Mouse (Mus musculus) liver, embryonic 12.5 days (tissue): Measurements from ENCODE around the gene Lalba. TPM values are rescaled to one million over a fixed set of nuclear protein-coding genes. Genes with fewer than 3 reads are reported as not detected.
"Not testable (repeated sequence)": the region's sequence is repeated elsewhere in the genome, so short reads cannot be mapped to it uniquely, and the experiment has no call there.

Experiments used
- ATAC-seq: fragments of 200-750 bp; cut with Nextera tagmentation; 2 replicates; pipeline ENCODE4 v1.8.0; 2017; ENCODE audit warnings: moderate number of reproducible peaks, mild to moderate bottlenecking, moderate library complexity
- H3K27ac ChIP-seq: fragments of 300-500 bp; sonication (generic); 2 replicates; pipeline ENCODE4 v1.5.1; 2016; ENCODE audit warnings: mild to moderate bottlenecking
- H3K27me3 ChIP-seq: fragments of 300-500 bp; sonication (generic); replicated peaks from 2 replicates; pipeline ENCODE4 v1.6.1; 2016; ENCODE audit warnings: mild to moderate bottlenecking, moderate library complexity
- H3K36me3 ChIP-seq: fragments of 300-500 bp; sonication (generic); 2 replicates; pipeline ENCODE4 v1.6.1; 2016; ENCODE audit warnings: mild to moderate bottlenecking, moderate library complexity
- H3K4me1 ChIP-seq: fragments of 300-500 bp; sonication (generic); 2 replicates; pipeline ENCODE4 v1.6.1; 2016
- H3K4me2 ChIP-seq: fragments of 300-500 bp; sonication (generic); 2 replicates; pipeline ENCODE4 v1.6.1; 2016; ENCODE audit warnings: mild to moderate bottlenecking, moderate library complexity
- H3K4me3 ChIP-seq: fragments of 300-500 bp; sonication (generic); 2 replicates; pipeline ENCODE4 v1.5.1; 2016; ENCODE audit warnings: mild to moderate bottlenecking, moderate library complexity
- H3K9ac ChIP-seq: fragments of 300-500 bp; sonication (generic); 2 replicates; pipeline ENCODE4 v1.6.1; 2016; ENCODE audit warnings: mild to moderate bottlenecking, moderate library complexity
- H3K9me3 ChIP-seq: fragments of 300-500 bp; sonication (generic); replicated peaks from 2 replicates; pipeline ENCODE4 v1.6.1; 2016; ENCODE audit warnings: mild to moderate bottlenecking, moderate library complexity
- WGBS: fragments of 180-500 bp; shearing (Covaris S2); methylation state at CpG from one replicate; pipeline ENCODE4 v1.1.7; 2016; ENCODE audit not compliant: insufficient replicate concordance; 5-methylcytosine and 5-hydroxymethylcytosine counted together
- microRNA-seq: library from miRNA; unstranded; fragments of <30 nt; microRNA quantifications from one replicate; pipeline ENCODE4, GENCODE M21; 2017
- polyA plus RNA-seq: library from polyadenylated mRNA; unstranded; fragments of >200 nt; fragmentation: Nextera tagmentation; extraction: Ambion mirVana; gene quantifications from 2 replicates; pipeline ENCODE4 v1.2.1, GENCODE M21; 2016

Gene Lalba
- polyA plus RNA-seq, 1 experiment from 2014 or later, result not detected

- WGBS, result 71% methylated on average over 5 of the region's 5 CpGs
- H3K36me3 ChIP-seq, H3K4me2 ChIP-seq, H3K9me3 ChIP-seq, H3K27ac ChIP-seq, ATAC-seq, H3K4me3 ChIP-seq, H3K27me3 ChIP-seq, H3K4me1 ChIP-seq, H3K9ac ChIP-seq: not testable (repeated sequence)
Observed at GRCm38 (mm10) chr15:98430925-98431324, 51.6 kb downstream of the Lalba start, which contains the start of gene Olfr282. TSS of gene Olfr282 (plus strand) at chr15:98431225.

Small RNAs within 50 kb of the gene (microRNA-seq; reads per million reads assigned to microRNA genes)
- gene Mir1291, result 1.1 reads per million

Other genes with a start within 250 kb of the Lalba start
- gene Olfr286, start 248.3 kb downstream of the Lalba start, polyA plus RNA-seq, result not detected in 2 replicates
- gene H1fnt, start 225.4 kb downstream of the Lalba start, polyA plus RNA-seq, result not detected in 2 replicates
- 0.20 TPM in 1 of 2 replicates, not detected in the other for gene Zfp641, start 186.6 kb downstream of the Lalba start, polyA plus RNA-seq
- not detected in 2 replicates for gene Olfr285, start 165.4 kb downstream of the Lalba start, polyA plus RNA-seq
- gene Olfr284, start 141.7 kb downstream of the Lalba start, polyA plus RNA-seq, result not detected in 2 replicates
- not detected in 2 replicates for gene Olfr283, start 101.8 kb downstream of the Lalba start, polyA plus RNA-seq
- gene Olfr282, start 51.5 kb downstream of the Lalba start, polyA plus RNA-seq, result not detected in 2 replicates
- gene Olfr281, start 30.1 kb downstream of the Lalba start, polyA plus RNA-seq, result not detected in 2 replicates
- not detected in 2 replicates for gene OR5BS1P, start 12.8 kb downstream of the Lalba start, polyA plus RNA-seq
- not detected in 2 replicates for gene Olfr279, start 9.7 kb upstream of the Lalba start, polyA plus RNA-seq
- 78.4 and 78.5 TPM in 2 replicates for gene Kansl2, start 51.5 kb upstream of the Lalba start, polyA plus RNA-seq
- gene Ccnt1, start 88.2 kb upstream of the Lalba start, polyA plus RNA-seq, result 34.4 and 35.5 TPM in 2 replicates
- not detected in 2 replicates for gene 4930415O20Rik, start 88.3 kb upstream of the Lalba start, polyA plus RNA-seq
- 9.7 and 10.2 TPM in 2 replicates for gene Adcy6, start 127.4 kb upstream of the Lalba start, polyA plus RNA-seq
- 3.8 and 4.9 TPM in 2 replicates for gene Cacnb3, start 148.1 kb upstream of the Lalba start, polyA plus RNA-seq
- 15.9 and 16.2 TPM in 2 replicates for gene Ddx23, start 180.2 kb upstream of the Lalba start, polyA plus RNA-seq
- gene Rnd1, start 194.7 kb upstream of the Lalba start, polyA plus RNA-seq, result 0.30 and 0.50 TPM in 2 replicates
- gene Ccdc65, start 225.5 kb upstream of the Lalba start, polyA plus RNA-seq, result 0.06 TPM in 1 of 2 replicates, not detected in the other
- gene Fkbp11, start 245.5 kb upstream of the Lalba start, polyA plus RNA-seq, result 83.5 and 90.2 TPM in 2 replicates